ENCODE assay signal across 22 mouse cellular contexts in genomic region chr8:18328521-18328920, GRCm38 (mm10).
DNase-seq lines count a peak whose midpoint lies in the region; ATAC-seq and TF ChIP-seq lines count a peak whose summit lies in the region.
"Had no signal": no experiment of that assay in that cellular context is flagged by ENCODE, and none has a peak within 500 bp of the region (broad histone marks: within the 10 kb centered on the region; RNA-seq: fewer than 3 reads in every experiment).

No protein-coding gene starts in this region.

- no peak overlapping the region for H3K27ac ChIP-seq in heart, embryonic 10.5 days
- no peak overlapping the region for H3K27ac ChIP-seq in lung, embryonic 14.5 days (ENCODE audit: low read depth)
- H3K27ac ChIP-seq: embryonic facial prominence, embryonic 13.5 days; forebrain, embryonic 13.5 days; heart, adult 2 months; heart, embryonic 13.5 days had no signal

- no peaks in the 10 kb centered on the region for H3K27me3 ChIP-seq in heart, embryonic 10.5 days (ENCODE audit: insufficient read depth, poor library complexity, severe bottlenecking)
- no peaks in the 10 kb centered on the region for H3K27me3 ChIP-seq in lung, embryonic 14.5 days (ENCODE audit: insufficient read depth, low read length)
- H3K27me3 ChIP-seq: embryonic facial prominence, embryonic 13.5 days; forebrain, embryonic 13.5 days; heart, embryonic 13.5 days had no signal

- DNase-seq in heart, embryonic 10.5 days (ENCODE audit: low spot score) = peak; percentile 16
- no peak for DNase-seq in heart, adult 9 months (ENCODE audit: low spot score in 2 of 2)
- DNase-seq in lung, embryonic 14.5 days = peak; percentile 25
- DNase-seq in lung, postnatal 36 days = no peak
- peak; percentile 59 for DNase-seq in kidney, postnatal 14 days
- DNase-seq in thymus, postnatal 10 days (ENCODE audit: low spot score in 2 of 2) = no peak
- no peak for DNase-seq in retina, postnatal 1 day
- DNase-seq in yolk sac, embryonic 10.5 days (ENCODE audit: low spot score) = no peak
- DNase-seq: adrenal gland, postnatal 10 days; B cell, adult 2 months; cerebellum, adult 11-12 months; cerebellum, adult 9-10 months; cerebellum, postnatal 25 days; forebrain, postnatal 0 days; gastrocnemius, postnatal 14 days; heart, adult 2 months; heart, postnatal 36 days had no signal

- no peaks in the 10 kb centered on the region for H3K4me1 ChIP-seq in heart, embryonic 10.5 days
- H3K4me1 ChIP-seq in lung, embryonic 14.5 days (ENCODE audit: insufficient read depth) = no peaks in the 10 kb centered on the region
- H3K4me1 ChIP-seq: embryonic facial prominence, embryonic 13.5 days; forebrain, embryonic 13.5 days; heart, embryonic 13.5 days had no signal

- H3K4me2 ChIP-seq in lung, embryonic 14.5 days = no peak overlapping the region
- H3K4me2 ChIP-seq: embryonic facial prominence, embryonic 13.5 days; forebrain, embryonic 13.5 days; heart, embryonic 13.5 days had no signal

- no peak for ATAC-seq in lung, embryonic 14.5 days (ENCODE audit: insufficient read depth)
- ATAC-seq: CD4-positive, CD25-positive, alpha-beta regulatory T cell, adult 4 months; forebrain, embryonic 13.5 days; forebrain, postnatal 0 days had no signal

- no peak overlapping the region for H3K9ac ChIP-seq in lung, embryonic 14.5 days
- H3K9ac ChIP-seq: embryonic facial prominence, embryonic 13.5 days; forebrain, embryonic 13.5 days; forebrain, postnatal 0 days; heart, embryonic 13.5 days had no signal

- H3K36me3 ChIP-seq in heart, embryonic 10.5 days = no peaks in the 10 kb centered on the region
- no peaks in the 10 kb centered on the region for H3K36me3 ChIP-seq in lung, embryonic 14.5 days (ENCODE audit: insufficient read depth)
- H3K36me3 ChIP-seq: embryonic facial prominence, embryonic 13.5 days; G1E; heart, embryonic 13.5 days had no signal

- H3K4me3 ChIP-seq in heart, embryonic 10.5 days = no peak overlapping the region
- H3K4me3 ChIP-seq in lung, embryonic 14.5 days (ENCODE audit: low read depth, low read length) = no peak overlapping the region
- H3K4me3 ChIP-seq: embryonic facial prominence, embryonic 13.5 days; forebrain, embryonic 13.5 days; heart, adult 2 months; heart, embryonic 13.5 days had no signal

- H3K9me3 ChIP-seq in heart, embryonic 10.5 days = no peaks in the 10 kb centered on the region
- no peaks in the 10 kb centered on the region for H3K9me3 ChIP-seq in lung, embryonic 14.5 days (ENCODE audit: low read depth, low read length)
- H3K9me3 ChIP-seq: embryonic facial prominence, embryonic 13.5 days; forebrain, embryonic 13.5 days; G1E; heart, embryonic 13.5 days had no signal

- WGBS in heart, embryonic 10.5 days = 78% methylated on average over 2 of the region's 2 CpGs
- 56% methylated on average over 2 of the region's 2 CpGs for WGBS in lung, embryonic 14.5 days

- no peak for TF ChIP-seq CTCF in lung, embryonic 14.5 days (IDR thresholded peaks at IDR 0.05; ENCODE audit: low read depth)

Comparison
In these comparisons a context has a peak if more than half of its experiments do, and no peak if none do; other contexts are left out.
1. DNase-seq: peak in heart, embryonic 10.5 days (single experiment), lung, embryonic 14.5 days (single experiment) and kidney, postnatal 14 days (single experiment); none in heart, adult 9 months (0 of 2), lung, postnatal 36 days (single experiment), thymus, postnatal 10 days (0 of 2), retina, postnatal 1 day (single experiment) and yolk sac, embryonic 10.5 days (single experiment).